Comparison of ENCODE assay signal across 8 mouse cellular contexts in genomic region chr3:84038981-84039645, GRCm38 (mm10). TPM values are rescaled to one million over a fixed set of nuclear protein-coding genes. Genes with fewer than 3 reads are reported as not detected.
DNase-seq lines count a peak whose midpoint lies in the region; ATAC-seq and TF ChIP-seq lines count a peak whose summit lies in the region.

No protein-coding gene starts in this region.

- ATAC-seq in granulocyte monocyte progenitor cell, adult 5-6 weeks (replicated peaks; ENCODE audit: poor library complexity, severe bottlenecking) = peak; percentile 54
- ATAC-seq in intestine, postnatal 0 days = peak; percentile 37
- ATAC-seq in midbrain, embryonic 16.5 days = peak; percentile 31

- DNase-seq in A20 (ENCODE audit: low read depth, low spot score) = peak; percentile 98
- peak; percentile 45 for DNase-seq in adipocyte (ENCODE audit: low spot score)
- peak; percentile 56 for DNase-seq in embryo, embryonic 11 days
- peak; percentile 95 for DNase-seq in liver, adult 2 months (ENCODE audit: extremely low read depth, low read depth, low spot score)
- peak; percentile 70 to 79 for DNase-seq in spleen, postnatal 14 days (ENCODE audit: low spot score in 2 of 2)

- under 1% methylated on average over 42 of the region's 42 CpGs for WGBS in intestine, postnatal 0 days
- WGBS in liver, adult 2 months = under 1% methylated on average over 42 of the region's 42 CpGs
- 0% methylated on average over 42 of the region's 42 CpGs for WGBS in midbrain, embryonic 16.5 days

- H3K9ac ChIP-seq in intestine, postnatal 0 days (ENCODE audit: low read depth, low read length) = peak overlapping the region; percentile 78
- peak overlapping the region; percentile 92 for H3K9ac ChIP-seq in liver, adult 2 months (ENCODE audit: low read depth, low read length)
- H3K9ac ChIP-seq in midbrain, embryonic 16.5 days (ENCODE audit: low read depth, low read length) = peak overlapping the region; percentile 98

- H3K4me2 ChIP-seq in intestine, postnatal 0 days (replicated peaks; ENCODE audit: low read depth) = peak overlapping the region; percentile 99
- H3K4me2 ChIP-seq in midbrain, embryonic 16.5 days (ENCODE audit: low read length) = peak overlapping the region; percentile 90

- peak; percentile 58; the same call in 1 of the 2 replicates for TF ChIP-seq POLR2A in liver, adult 2 months (IDR thresholded peaks at IDR 0.05; ENCODE audit: extremely low read depth, insufficient read depth, low read length)

- TF ChIP-seq CTCF in intestine, postnatal 0 days (IDR thresholded peaks at IDR 0.05; ENCODE audit: low read depth) = 0 out of 2 replicates have a peak, but pooled peaks have one; percentile 3
- TF ChIP-seq CTCF in liver, adult 2 months (IDR thresholded peaks at IDR 0.05; ENCODE audit: low read depth, low read length) = no peak

- 0 out of 2 replicates have a peak, but pooled peaks cover 4% of the 10 kb centered on the region for H3K4me1 ChIP-seq in intestine, postnatal 0 days (replicated peaks; ENCODE audit: control insufficient read depth, insufficient read depth, low read length)
- H3K4me1 ChIP-seq in liver, adult 2 months (ENCODE audit: control insufficient read depth, insufficient read depth, low read length) = peaks cover 20% of the 10 kb centered on the region; the same call in 1 of the 2 replicates
- peaks cover 35% of the 10 kb centered on the region for H3K4me1 ChIP-seq in midbrain, embryonic 16.5 days (ENCODE audit: control insufficient read depth, insufficient read depth, low read length)

- H3K27ac ChIP-seq in intestine, postnatal 0 days (ENCODE audit: low read depth, low read length) = peak overlapping the region; percentile 81; the same call in 1 of the 2 replicates
- peak overlapping the region; percentile 88 for H3K27ac ChIP-seq in liver, adult 2 months (replicated peaks; ENCODE audit: insufficient read depth, low read depth, low read length)
- peak overlapping the region; percentile 95 for H3K27ac ChIP-seq in midbrain, embryonic 16.5 days (ENCODE audit: low read length)

- no peaks in the 10 kb centered on the region for H3K36me3 ChIP-seq in intestine, postnatal 0 days (ENCODE audit: control insufficient read depth, insufficient read depth)
- no peaks in the 10 kb centered on the region for H3K36me3 ChIP-seq in liver, adult 2 months (ENCODE audit: control insufficient read depth, insufficient read depth, low read length)
- H3K36me3 ChIP-seq in midbrain, embryonic 16.5 days (ENCODE audit: control insufficient read depth, insufficient read depth, low read length) = no peaks in the 10 kb centered on the region

- peak overlapping the region; percentile 76 for H3K4me3 ChIP-seq in intestine, postnatal 0 days (ENCODE audit: low read depth, low read length)
- H3K4me3 ChIP-seq in liver, adult 2 months (ENCODE audit: insufficient read depth, low read depth, low read length) = peak overlapping the region; percentile 67
- peak overlapping the region; percentile 97 for H3K4me3 ChIP-seq in midbrain, embryonic 16.5 days (ENCODE audit: low read depth, low read length)

- H3K79me2 ChIP-seq in liver, adult 2 months (ENCODE audit: control insufficient read depth, insufficient read depth, low read length) = peaks cover 14% of the 10 kb centered on the region

- no peaks in the 10 kb centered on the region for H3K27me3 ChIP-seq in intestine, postnatal 0 days (replicated peaks; ENCODE audit: control insufficient read depth, insufficient read depth, low read length)
- no peaks in the 10 kb centered on the region for H3K27me3 ChIP-seq in liver, adult 2 months (ENCODE audit: control insufficient read depth, insufficient read depth, low read length)
- no peaks in the 10 kb centered on the region for H3K27me3 ChIP-seq in midbrain, embryonic 16.5 days (ENCODE audit: control insufficient read depth, insufficient read depth, low read depth, low read length)

- H3K9me3 ChIP-seq in intestine, postnatal 0 days (ENCODE audit: control insufficient read depth) = no peaks in the 10 kb centered on the region
- H3K9me3 ChIP-seq in midbrain, embryonic 16.5 days (replicated peaks; ENCODE audit: control insufficient read depth, low read length, poor library complexity, severe bottlenecking) = no peaks in the 10 kb centered on the region

RNA-seq across cellular contexts. Expression of gene Tmem131l, which starts 0.9 kb away (rescaled TPM):
- 80.9 and 108 TPM in 2 replicates for total RNA-seq in granulocyte monocyte progenitor cell, adult 5-6 weeks (2014; fragmentation: Nextera tagmentation)
- 25.6 and 31.9 TPM in 2 replicates for total RNA-seq in granulocyte monocyte progenitor cell, adult 5-6 weeks (2017)
- 7.5 and 9.6 TPM in 2 replicates for polyA plus RNA-seq in intestine, postnatal 0 days (2015; fragmentation: Nextera tagmentation; extraction: Ambion mirVana)
- 21.1 and 24.9 TPM in 2 replicates for total RNA-seq in liver, adult 2 months (2014; rRNA removed)
- polyA plus RNA-seq in liver, adult 2 months (2012; rRNA removed) = 10.7 and 15.3 TPM in 2 replicates
- polyA plus RNA-seq in midbrain, embryonic 16.5 days (2015; fragmentation: Nextera tagmentation; extraction: Ambion mirVana) = 53.8 and 64.8 TPM in 2 replicates

Comparison
In these comparisons a context has a peak if more than half of its experiments do, and no peak if none do; other contexts are left out.
1. Peak in every context shown above with its lines: DNase-seq, ATAC-seq, H3K4me3 ChIP-seq and H3K27ac ChIP-seq.
2. DNase-seq: peak in every context shown above with its lines; median percentile 98 in A20; 95 in liver, adult 2 months; 74 in spleen, postnatal 14 days; 56 in embryo, embryonic 11 days; 45 in adipocyte.